Mouse (Mus musculus) ES-Bruce4 (cell line): ENCODE measurements around the gene Gabra6. TPM values are rescaled to one million over a fixed set of nuclear protein-coding genes. Genes with fewer than 3 reads are reported as not detected.

Source experiments
- H3K27ac ChIP-seq: 2 replicates; pipeline ENCODE4 v1.5.1; 2012; ENCODE audit warnings: low read length, inconsistent platforms; ENCODE audit not compliant: insufficient read depth
- H3K27me3 ChIP-seq: 2 replicates; pipeline ENCODE4 v1.6.1; 2012; ENCODE audit warnings: mild to moderate bottlenecking, low read length, inconsistent platforms; ENCODE audit not compliant: control insufficient read depth, poor library complexity, insufficient read depth, severe bottlenecking
- H3K36me3 ChIP-seq: 2 replicates; pipeline ENCODE4 v1.6.1; 2012; ENCODE audit warnings: inconsistent platforms, mild to moderate bottlenecking, low read length, moderate library complexity; ENCODE audit not compliant: control insufficient read depth, poor library complexity, insufficient read depth, severe bottlenecking
- H3K4me1 ChIP-seq: one replicate; pipeline ENCODE4 v1.8.1; 2011; ENCODE audit warnings: low read length; ENCODE audit not compliant: control insufficient read depth, insufficient read depth
- H3K4me3 ChIP-seq: 2 replicates; pipeline ENCODE4 v1.5.1; 2011; ENCODE audit warnings: low read depth, mild to moderate bottlenecking, low read length
- H3K9ac ChIP-seq: 2 replicates; pipeline ENCODE4 v1.6.1; 2012; ENCODE audit warnings: low read depth, mild to moderate bottlenecking, inconsistent platforms; ENCODE audit not compliant: poor library complexity, severe bottlenecking
- H3K9me3 ChIP-seq: replicated peaks from 2 replicates; pipeline ENCODE4 v1.6.1; 2012; ENCODE audit warnings: mild to moderate bottlenecking, low read length, inconsistent platforms; ENCODE audit not compliant: control insufficient read depth, poor library complexity, insufficient read depth, severe bottlenecking
- CTCF ChIP-seq: IDR thresholded peaks from one replicate; pipeline ENCODE4 v1.8.1; 2011; ENCODE audit warnings: low read depth, low read length
- EP300 ChIP-seq: IDR thresholded peaks from 2 replicates; pipeline ENCODE4 v1.6.1; 2011; ENCODE audit warnings: low read depth, low read length; ENCODE audit not compliant: insufficient read depth
- POLR2A ChIP-seq: IDR thresholded peaks from one replicate; pipeline ENCODE4 v1.8.1; 2011; ENCODE audit warnings: low read length; ENCODE audit not compliant: insufficient read depth
- polyA plus RNA-seq: library from polyadenylated mRNA; stranded (reverse); fragments of >200 nt; gene quantifications from 2 replicates; pipeline ENCODE4 v1.2.4, GENCODE M21; 2011; ENCODE audit warnings: low read depth; ENCODE audit not compliant: missing spikeins, insufficient read depth, insufficient read length

Gabra6 gene
- polyA plus RNA-seq, 1 experiment, result not detected

DNA sequence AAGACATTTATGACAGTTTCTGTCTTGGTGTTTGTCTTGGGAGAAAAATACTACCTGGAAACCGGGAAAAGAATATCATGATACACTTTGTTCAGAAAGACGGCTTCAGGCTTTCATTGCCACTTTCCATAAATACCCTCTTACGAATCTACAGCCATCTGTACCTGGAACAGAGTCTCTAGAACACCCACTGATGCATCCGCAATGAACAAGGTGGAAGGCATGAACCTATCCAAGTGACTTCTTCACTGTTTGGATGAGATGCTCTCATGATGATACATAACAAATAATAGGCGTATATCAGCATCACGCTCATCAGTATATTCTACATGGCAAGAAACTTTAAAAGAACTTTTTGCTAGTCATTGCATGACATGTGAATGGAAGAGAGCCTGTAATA, 1.8 kb downstream of the Gabra6 start:
- TF ChIP-seq CTCF (no peak), EP300 (no peak), POLR2A (no peak)
- H3K9ac ChIP-seq, result no peak overlapping the region
- no peaks in the 10 kb centered on the region for H3K9me3 ChIP-seq

GRCm38 (mm10) chr11:42317985-42318384, 2.9 kb downstream of the Gabra6 start:
- TF ChIP-seq POLR2A (no peak), CTCF (no peak), EP300 (no peak)
- Histone ChIP-seq H3K27ac (no peak overlapping the region), H3K4me1 (no peaks in the 10 kb centered on the region), H3K36me3 (no peaks in the 10 kb centered on the region), H3K4me3 (no peak overlapping the region), H3K9me3 (no peaks in the 10 kb centered on the region), H3K9ac (no peak overlapping the region), H3K27me3 (no peaks in the 10 kb centered on the region; the same call in 1 of the 2 replicates)

More for the DNA sequence above, 1.8 kb downstream of the Gabra6 start:
- H3K36me3 ChIP-seq, result no peaks in the 10 kb centered on the region
- no peak overlapping the region for H3K4me3 ChIP-seq
- H3K27me3 ChIP-seq, result no peaks in the 10 kb centered on the region; the same call in 1 of the 2 replicates
- no peaks in the 10 kb centered on the region for H3K4me1 ChIP-seq
- no peak overlapping the region for H3K27ac ChIP-seq

- H3K9me3 ChIP-seq, result no peaks in the 10 kb centered on the region
- no peak overlapping the region for H3K4me3 ChIP-seq
- TF ChIP-seq EP300, result no peak
- TF ChIP-seq POLR2A, result no peak
- no peak for TF ChIP-seq CTCF
- no peaks in the 10 kb centered on the region for H3K36me3 ChIP-seq
- H3K27ac ChIP-seq, result no peak overlapping the region
- no peaks in the 10 kb centered on the region for H3K4me1 ChIP-seq
- H3K9ac ChIP-seq, result no peak overlapping the region
- no peaks in the 10 kb centered on the region; the same call in 1 of the 2 replicates for H3K27me3 ChIP-seq
Measured at GRCm38 (mm10) chr11:42314850-42315249, 6.0 kb downstream of the Gabra6 start.

GRCm38 (mm10) chr11:42310892-42311291, 10.0 kb downstream of the Gabra6 start:
- Histone ChIP-seq H3K9ac (no peak overlapping the region), H3K4me3 (no peak overlapping the region), H3K36me3 (no peaks in the 10 kb centered on the region), H3K9me3 (no peaks in the 10 kb centered on the region), H3K27ac (no peak overlapping the region), H3K27me3 (no peaks in the 10 kb centered on the region), H3K4me1 (no peaks in the 10 kb centered on the region)
- TF ChIP-seq CTCF (no peak), POLR2A (no peak), EP300 (no peak)

- no peaks in the 10 kb centered on the region for H3K27me3 ChIP-seq
- no peaks in the 10 kb centered on the region for H3K36me3 ChIP-seq
- no peaks in the 10 kb centered on the region for H3K9me3 ChIP-seq
- TF ChIP-seq EP300 (no peak), CTCF (no peak), POLR2A (no peak)
- no peak overlapping the region for H3K27ac ChIP-seq
- no peaks in the 10 kb centered on the region for H3K4me1 ChIP-seq
- H3K4me3 ChIP-seq, result no peak overlapping the region
- H3K9ac ChIP-seq, result no peak overlapping the region
Measured at GRCm38 (mm10) chr11:42309086-42309485, 11.8 kb downstream of the Gabra6 start.

DNA sequence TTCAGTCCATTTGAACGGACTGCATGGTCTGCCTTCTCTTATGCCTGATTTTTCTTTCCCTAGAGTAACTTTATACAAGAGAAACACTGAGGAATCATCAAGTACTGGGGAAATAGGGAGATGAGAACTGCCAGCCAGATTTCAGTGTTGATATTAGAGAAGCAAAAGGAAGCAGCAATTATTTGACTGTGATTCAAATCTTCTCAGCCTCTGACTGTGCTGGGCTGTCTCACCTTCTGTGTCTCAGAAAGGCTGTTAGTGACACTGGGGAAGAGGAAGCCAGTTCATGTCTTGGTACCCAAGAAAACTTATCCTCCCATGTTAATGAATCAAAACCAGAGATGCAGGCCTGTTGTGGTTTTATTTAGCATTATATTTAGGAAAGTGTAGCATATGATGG, 14.8 kb downstream of the Gabra6 start:
- Histone ChIP-seq H3K4me3 (no peak overlapping the region), H3K4me1 (no peaks in the 10 kb centered on the region), H3K9ac (no peak overlapping the region), H3K36me3 (no peaks in the 10 kb centered on the region), H3K27me3 (no peaks in the 10 kb centered on the region), H3K9me3 (no peaks in the 10 kb centered on the region), H3K27ac (no peak overlapping the region)
- TF ChIP-seq CTCF, result no peak
- no peak for TF ChIP-seq POLR2A
- no peak for TF ChIP-seq EP300
